Mouse (Mus musculus): ENCODE results near the gene Schip1. TPM values are rescaled to one million over a fixed set of nuclear protein-coding genes. Genes with fewer than 3 reads are reported as not detected.
A peak's percentile ranks its signal among the peaks of the same experiment; 100 is the strongest.

Gene Schip1
- polyA plus RNA-seq, 1 experiment from 2014 or later, result 53.6 TPM

DNA sequence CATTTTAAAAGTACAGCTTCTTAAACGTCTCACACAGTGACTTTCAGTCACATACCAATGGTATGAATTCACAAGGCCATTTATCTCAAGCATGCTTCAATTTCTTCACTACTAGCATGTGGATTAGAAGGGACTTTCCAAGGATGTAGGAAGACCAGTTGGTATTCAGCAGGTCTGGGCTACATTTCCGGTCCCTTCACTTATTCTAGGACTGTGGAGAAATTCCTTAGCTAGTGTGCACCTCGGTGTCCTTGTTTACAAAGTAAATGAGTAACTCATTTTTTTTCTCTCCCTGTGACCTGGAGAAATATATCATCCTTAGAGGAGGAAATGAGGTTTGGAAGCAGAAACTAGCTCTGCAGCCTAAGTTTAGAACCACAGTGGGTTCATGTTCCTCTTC, 405.5 kb downstream of the Schip1 start:
- no peak for ATAC-seq
- Histone ChIP-seq H3K4me1 (replicated peaks) (peaks cover 13% of the 10 kb centered on the region), H3K9ac (no peak overlapping the region), H3K27me3 (replicated peaks) (no peaks in the 10 kb centered on the region), H3K4me3 (replicated peaks) (no peak overlapping the region), H3K27ac (no peak overlapping the region), H3K4me2 (replicated peaks) (no peak overlapping the region), H3K9me3 (no peaks in the 10 kb centered on the region), H3K36me3 (no peaks in the 10 kb centered on the region)
- 28% methylated on average over 3 of the region's 3 CpGs for WGBS

GRCm38 (mm10) chr3:68470622-68471021, 406.0 kb downstream of the Schip1 start:
- H3K4me2 ChIP-seq (replicated peaks), result no peak overlapping the region
- no peak for ATAC-seq
- no peaks in the 10 kb centered on the region for H3K36me3 ChIP-seq
- no peak overlapping the region for H3K4me3 ChIP-seq (replicated peaks)
- H3K4me1 ChIP-seq (replicated peaks), result peaks cover 13% of the 10 kb centered on the region
- H3K27ac ChIP-seq, result no peak overlapping the region
- WGBS, result 49% methylated on average over 5 of the region's 5 CpGs
- no peak overlapping the region for H3K9ac ChIP-seq
- H3K9me3 ChIP-seq, result no peaks in the 10 kb centered on the region
- no peaks in the 10 kb centered on the region for H3K27me3 ChIP-seq (replicated peaks)

DNA sequence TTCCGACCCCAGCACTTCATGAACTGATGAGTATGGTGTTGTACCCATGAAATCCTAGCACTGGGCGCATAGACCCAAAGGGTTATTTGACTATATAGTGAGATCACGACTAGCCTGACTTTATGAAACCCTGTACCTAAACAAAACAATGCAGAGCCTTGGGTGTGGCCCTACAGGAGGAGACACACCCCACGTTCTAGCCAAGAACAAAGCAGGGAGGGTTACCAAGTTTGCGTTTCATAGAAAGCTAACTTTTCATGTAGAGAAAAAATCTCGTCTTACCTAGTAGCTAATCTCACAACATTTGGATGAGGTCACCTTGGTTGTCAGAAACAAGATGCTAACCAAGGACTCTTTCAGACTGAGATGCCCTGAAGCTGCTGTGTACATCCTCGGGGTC, 411.7 kb downstream of the Schip1 start:
- H3K4me2 ChIP-seq (replicated peaks), result no peak overlapping the region
- WGBS, result 88% methylated on average over 7 of the region's 7 CpGs
- no peak for ATAC-seq
- H3K9me3 ChIP-seq, result no peaks in the 10 kb centered on the region
- H3K27me3 ChIP-seq (replicated peaks), result no peaks in the 10 kb centered on the region
- H3K4me1 ChIP-seq (replicated peaks), result no peaks in the 10 kb centered on the region
- no peaks in the 10 kb centered on the region for H3K36me3 ChIP-seq
- no peak overlapping the region for H3K9ac ChIP-seq
- H3K27ac ChIP-seq, result no peak overlapping the region
- no peak overlapping the region for H3K4me3 ChIP-seq (replicated peaks)

GRCm38 (mm10) chr3:68477478-68477877, 412.9 kb downstream of the Schip1 start:
- H3K4me3 ChIP-seq (replicated peaks), result no peak overlapping the region
- no peaks in the 10 kb centered on the region for H3K27me3 ChIP-seq (replicated peaks)
- H3K4me1 ChIP-seq (replicated peaks), result no peaks in the 10 kb centered on the region
- no peaks in the 10 kb centered on the region for H3K36me3 ChIP-seq
- no peak overlapping the region for H3K4me2 ChIP-seq (replicated peaks)
- no peak overlapping the region for H3K27ac ChIP-seq
- H3K9ac ChIP-seq, result no peak overlapping the region
- ATAC-seq, result no peak
- 48% methylated on average over 2 of the region's 2 CpGs for WGBS
- no peaks in the 10 kb centered on the region for H3K9me3 ChIP-seq

DNA sequence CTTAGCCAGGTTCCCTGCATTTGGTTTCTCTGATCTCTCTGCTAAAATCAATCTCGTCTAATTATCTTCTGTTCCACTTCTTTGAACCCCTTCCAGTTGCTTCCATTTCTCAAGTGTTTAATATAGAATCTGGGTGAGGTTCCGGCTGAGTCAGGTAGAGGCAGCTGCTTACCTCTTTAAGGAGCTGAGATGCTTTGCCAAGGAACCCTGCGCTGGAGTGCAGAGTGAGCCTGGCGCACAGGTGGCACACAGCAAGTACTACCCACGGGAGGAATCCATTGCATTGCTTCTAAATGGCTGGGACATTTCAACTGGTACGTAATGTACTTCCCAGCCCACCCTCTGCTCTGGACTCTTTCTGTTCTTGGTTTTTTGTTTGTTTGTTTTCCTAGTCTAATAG, 414.7 kb downstream of the Schip1 start:
- H3K4me3 ChIP-seq (replicated peaks), result no peak overlapping the region
- 87% methylated on average over 6 of the region's 6 CpGs for WGBS
- H3K9ac ChIP-seq, result no peak overlapping the region
- no peak overlapping the region for H3K4me2 ChIP-seq (replicated peaks)
- H3K27ac ChIP-seq, result no peak overlapping the region
- H3K36me3 ChIP-seq, result no peaks in the 10 kb centered on the region
- no peaks in the 10 kb centered on the region for H3K9me3 ChIP-seq
- H3K27me3 ChIP-seq (replicated peaks), result no peaks in the 10 kb centered on the region
- no peaks in the 10 kb centered on the region for H3K4me1 ChIP-seq (replicated peaks)
- ATAC-seq, result no peak

- H3K4me1 ChIP-seq (replicated peaks), result no peaks in the 10 kb centered on the region
- H3K27ac ChIP-seq, result no peak overlapping the region
- no peaks in the 10 kb centered on the region for H3K36me3 ChIP-seq
- no peak overlapping the region for H3K4me3 ChIP-seq (replicated peaks)
- H3K9me3 ChIP-seq, result no peaks in the 10 kb centered on the region
- H3K9ac ChIP-seq, result no peak overlapping the region
- no peak for ATAC-seq
- 89% methylated on average over 3 of the region's 3 CpGs for WGBS
- H3K27me3 ChIP-seq (replicated peaks), result no peaks in the 10 kb centered on the region
- no peak overlapping the region for H3K4me2 ChIP-seq (replicated peaks)
Observed at GRCm38 (mm10) chr3:68483517-68483916, 418.9 kb downstream of the Schip1 start.

GRCm38 (mm10) chr3:68484021-68484420, 419.4 kb downstream of the Schip1 start:
- ATAC-seq, result no peak
- Histone ChIP-seq H3K36me3 (no peaks in the 10 kb centered on the region), H3K9ac (no peak overlapping the region), H3K4me1 (replicated peaks) (no peaks in the 10 kb centered on the region), H3K9me3 (no peaks in the 10 kb centered on the region), H3K27ac (no peak overlapping the region), H3K4me3 (replicated peaks) (no peak overlapping the region), H3K4me2 (replicated peaks) (no peak overlapping the region), H3K27me3 (replicated peaks) (no peaks in the 10 kb centered on the region)
- WGBS, result 87% methylated on average over 9 of the region's 9 CpGs

- Histone ChIP-seq H3K27me3 (replicated peaks) (no peaks in the 10 kb centered on the region), H3K9ac (no peak overlapping the region), H3K4me3 (replicated peaks) (no peak overlapping the region), H3K27ac (no peak overlapping the region), H3K9me3 (no peaks in the 10 kb centered on the region), H3K4me1 (replicated peaks) (no peaks in the 10 kb centered on the region), H3K4me2 (replicated peaks) (no peak overlapping the region), H3K36me3 (no peaks in the 10 kb centered on the region)
- ATAC-seq, result no peak
- WGBS, result 84% methylated on average over 4 of the region's 4 CpGs
Observed at GRCm38 (mm10) chr3:68484561-68484960, 420.0 kb downstream of the Schip1 start.

- H3K9me3 ChIP-seq, result no peaks in the 10 kb centered on the region
- ATAC-seq, result no peak
- no peak overlapping the region for H3K4me3 ChIP-seq (replicated peaks)
- no peak overlapping the region for H3K4me2 ChIP-seq (replicated peaks)
- H3K9ac ChIP-seq, result no peak overlapping the region
- H3K27me3 ChIP-seq (replicated peaks), result no peaks in the 10 kb centered on the region
- 73% methylated on average over 1 of the region's 1 CpGs for WGBS
- H3K4me1 ChIP-seq (replicated peaks), result peaks cover 6% of the 10 kb centered on the region; the same call in 1 of the 2 replicates
- H3K27ac ChIP-seq, result no peak overlapping the region
- no peaks in the 10 kb centered on the region for H3K36me3 ChIP-seq
Observed at GRCm38 (mm10) chr3:68487621-68488020, 423.0 kb downstream of the Schip1 start.

DNA sequence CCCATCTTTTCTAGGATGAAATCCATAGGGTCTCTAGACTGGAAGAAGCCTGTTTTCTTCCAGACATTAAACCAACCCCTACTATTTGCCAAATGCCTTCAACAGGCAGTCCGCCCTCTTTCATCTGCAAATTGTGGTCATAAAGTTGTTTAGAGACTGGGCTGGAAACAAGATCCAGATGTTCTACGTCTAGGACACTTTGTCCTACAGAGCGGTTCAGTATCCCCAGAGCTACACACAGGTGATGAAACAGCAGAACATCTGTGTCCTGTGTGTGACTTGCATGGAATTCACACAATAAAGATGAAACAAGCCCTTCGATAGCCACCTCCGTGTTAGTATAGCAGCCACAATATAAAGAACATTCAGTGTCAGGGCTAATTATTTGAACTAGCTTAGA, 423.7 kb downstream of the Schip1 start:
- Histone ChIP-seq H3K27ac (no peak overlapping the region), H3K36me3 (no peaks in the 10 kb centered on the region), H3K4me3 (replicated peaks) (no peak overlapping the region), H3K9me3 (no peaks in the 10 kb centered on the region), H3K27me3 (replicated peaks) (no peaks in the 10 kb centered on the region), H3K4me1 (replicated peaks) (peaks cover 6% of the 10 kb centered on the region; the same call in 1 of the 2 replicates), H3K4me2 (replicated peaks) (no peak overlapping the region), H3K9ac (no peak overlapping the region)
- 44% methylated on average over 5 of the region's 5 CpGs for WGBS
- no peak for ATAC-seq

- 77% methylated on average over 6 of the region's 6 CpGs for WGBS
- Histone ChIP-seq H3K9ac (no peak overlapping the region), H3K9me3 (no peaks in the 10 kb centered on the region), H3K36me3 (no peaks in the 10 kb centered on the region), H3K27me3 (replicated peaks) (no peaks in the 10 kb centered on the region), H3K4me3 (replicated peaks) (no peak overlapping the region), H3K4me2 (replicated peaks) (no peak overlapping the region), H3K27ac (no peak overlapping the region), H3K4me1 (replicated peaks) (peaks cover 12% of the 10 kb centered on the region; the same call in 1 of the 2 replicates)
- no peak for ATAC-seq
Observed at GRCm38 (mm10) chr3:68491516-68491915, 426.9 kb downstream of the Schip1 start.

GRCm38 (mm10) chr3:68492066-68492465, 427.5 kb downstream of the Schip1 start:
- 39% methylated on average over 1 of the region's 1 CpGs for WGBS
- no peaks in the 10 kb centered on the region for H3K36me3 ChIP-seq
- H3K27ac ChIP-seq, result peak overlapping the region; percentile 95
- ATAC-seq, result no peak
- H3K27me3 ChIP-seq (replicated peaks), result no peaks in the 10 kb centered on the region
- H3K4me2 ChIP-seq (replicated peaks), result peak overlapping the region; percentile 98; the same call in 1 of the 2 replicates
- H3K9ac ChIP-seq, result no peak overlapping the region
- no peaks in the 10 kb centered on the region for H3K9me3 ChIP-seq
- no peak overlapping the region for H3K4me3 ChIP-seq (replicated peaks)
- peaks cover 13% of the 10 kb centered on the region; the same call in 1 of the 2 replicates for H3K4me1 ChIP-seq (replicated peaks)

DNA sequence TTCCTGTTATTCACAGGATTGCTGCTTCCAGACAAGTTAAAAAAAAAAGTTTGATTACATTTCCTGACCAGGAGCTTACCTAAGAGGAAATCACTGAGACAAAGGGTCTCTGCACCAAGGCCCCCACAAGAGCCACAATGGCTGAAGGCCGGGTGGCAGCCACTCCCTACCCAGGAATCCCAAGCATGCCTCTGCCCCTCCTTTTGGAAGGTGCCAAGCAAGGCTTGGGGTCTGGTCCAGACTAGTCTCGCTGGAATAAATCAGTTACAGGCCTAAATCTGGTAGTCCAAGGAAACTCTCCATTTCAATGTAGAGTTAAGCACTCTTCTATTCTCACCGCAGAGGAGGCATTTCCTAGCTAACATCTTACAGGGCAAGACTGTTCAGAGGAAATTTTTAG, 427.9 kb downstream of the Schip1 start:
- Histone ChIP-seq H3K27ac (peak overlapping the region; percentile 95), H3K9ac (no peak overlapping the region), H3K4me3 (replicated peaks) (peak overlapping the region; percentile 68), H3K9me3 (no peaks in the 10 kb centered on the region), H3K36me3 (no peaks in the 10 kb centered on the region), H3K27me3 (replicated peaks) (no peaks in the 10 kb centered on the region), H3K4me1 (replicated peaks) (peaks cover 13% of the 10 kb centered on the region; the same call in 1 of the 2 replicates), H3K4me2 (replicated peaks) (peak overlapping the region; percentile 98)
- no peak for ATAC-seq
- 22% methylated on average over 3 of the region's 3 CpGs for WGBS
